Mouse (Mus musculus) megakaryocyte, embryonic 14.5 days (primary cell): ENCODE measurements around the gene Pcdh17. TPM values are rescaled to one million over a fixed set of nuclear protein-coding genes. Genes with fewer than 3 reads are reported as not detected.

Experiments
- H3K27me3 ChIP-seq: replicated peaks from 2 replicates; pipeline ENCODE3; 2012; ENCODE audit warnings: inconsistent platforms
- H3K36me3 ChIP-seq: replicated peaks from 2 replicates; pipeline ENCODE3; 2012; ENCODE audit warnings: low read length, inconsistent platforms, mixed read lengths
- H3K4me1 ChIP-seq: 2 replicates; pipeline ENCODE4 v1.6.1; 2012; ENCODE audit warnings: inconsistent platforms
- H3K4me3 ChIP-seq: replicated peaks from 2 replicates; pipeline ENCODE3; 2012; ENCODE audit warnings: moderate library complexity, mild to moderate bottlenecking, inconsistent platforms
- H3K9me3 ChIP-seq: 2 replicates; pipeline ENCODE4 v1.6.1; 2012; ENCODE audit warnings: inconsistent platforms
- FLI1 ChIP-seq: IDR thresholded peaks from 2 replicates; pipeline ENCODE4 v1.6.1; 2012; ENCODE audit warnings: low read length, inconsistent platforms, mixed read lengths
- GATA1 ChIP-seq: IDR thresholded peaks from 3 replicates; pipeline ENCODE4 v1.6.1; 2012; ENCODE audit warnings: mixed read lengths, low read length, inconsistent platforms, borderline replicate concordance
- polyA plus RNA-seq: library from polyadenylated mRNA; stranded (reverse); fragments of >175 nt; gene quantifications from 2 replicates; pipeline ENCODE4 v1.2.3, GENCODE M21; 2012; ENCODE audit warnings: low replicate concordance; ENCODE audit not compliant: insufficient read depth

The Pcdh17 gene
- polyA plus RNA-seq, 1 experiment = 0.03 TPM

- Histone ChIP-seq H3K4me1 (no peaks in the 10 kb centered on the region), H3K36me3 (no peaks in the 10 kb centered on the region), H3K27me3 (no peaks in the 10 kb centered on the region), H3K4me3 (no peak overlapping the region), H3K9me3 (no peaks in the 10 kb centered on the region)
- TF ChIP-seq GATA1 (no peak), FLI1 (no peak)
These were observed 127.7 kb downstream of the Pcdh17 start for GRCm38 (mm10) chr14:84571071-84571470.
